Mouse (Mus musculus) stomach, embryonic 16.5 days (tissue): ENCODE measurements around the gene Tnf. TPM values are rescaled to one million over a fixed set of nuclear protein-coding genes. Genes with fewer than 3 reads are reported as not detected.

Experiments
- ATAC-seq: fragments of 200-750 bp; cut with Nextera tagmentation; 2 replicates; pipeline ENCODE4 v1.8.0; 2017; ENCODE audit warnings: moderate number of reproducible peaks, moderate TSS enrichment; ENCODE audit not compliant: insufficient read depth, low FRiP score
- H3K27ac ChIP-seq: fragments of 300-500 bp; sonication (generic); 2 replicates; pipeline ENCODE4 v1.5.1; 2014; ENCODE audit warnings: low read length
- H3K27me3 ChIP-seq: fragments of 300-500 bp; sonication (generic); 2 replicates; pipeline ENCODE4 v1.6.1; 2014; ENCODE audit warnings: low read length, control low read depth, mixed read lengths; ENCODE audit not compliant: control insufficient read depth, insufficient read depth
- H3K36me3 ChIP-seq: fragments of 300-500 bp; sonication (generic); 2 replicates; pipeline ENCODE4 v1.6.1; 2014; ENCODE audit warnings: low read length; ENCODE audit not compliant: control insufficient read depth, insufficient read depth
- H3K4me1 ChIP-seq: fragments of 300-500 bp; sonication (generic); 2 replicates; pipeline ENCODE4 v1.6.1; 2014; ENCODE audit warnings: low read length, control low read depth, mixed read lengths; ENCODE audit not compliant: control insufficient read depth, insufficient read depth
- H3K4me2 ChIP-seq: fragments of 300-500 bp; sonication (generic); 2 replicates; pipeline ENCODE4 v1.6.1; 2014; ENCODE audit warnings: low read depth, low read length, mixed read lengths
- H3K4me3 ChIP-seq: fragments of 300-500 bp; sonication (generic); replicated peaks from 2 replicates; pipeline ENCODE4 v1.5.1; 2014; ENCODE audit warnings: mild to moderate bottlenecking, low read length
- H3K9ac ChIP-seq: fragments of 300-500 bp; sonication (generic); 2 replicates; pipeline ENCODE4 v1.6.1; 2014; ENCODE audit warnings: low read length
- H3K9me3 ChIP-seq: fragments of 300-500 bp; sonication (generic); replicated peaks from 2 replicates; pipeline ENCODE4 v1.6.1; 2016; ENCODE audit warnings: low read length, control low read depth; ENCODE audit not compliant: control insufficient read depth
- WGBS: fragments of 180-500 bp; shearing (Covaris S2); extraction: QIAGEN DNeasy Blood & Tissue Kit; methylation state at CpG from one replicate; pipeline ENCODE4 v1.1.7; 2014; 5-methylcytosine and 5-hydroxymethylcytosine counted together
- polyA plus RNA-seq: library from polyadenylated mRNA; unstranded; fragments of >200 nt; fragmentation: Nextera tagmentation; extraction: Ambion mirVana; gene quantifications from 2 replicates; pipeline ENCODE4 v1.2.1, GENCODE M21; 2015

Gene Tnf
- polyA plus RNA-seq, 1 experiment from 2014 or later, result 0.32 TPM

GRCm38 (mm10) chr17:35174201-35174977 is 27.4 kb downstream of the Tnf start:
- Histone ChIP-seq H3K27ac (no peak overlapping the region), H3K4me3 (no peak overlapping the region), H3K4me2 (no peak overlapping the region), H3K9me3 (no peaks in the 10 kb centered on the region), H3K9ac (no peak overlapping the region), H3K36me3 (no peaks in the 10 kb centered on the region), H3K4me1 (no peaks in the 10 kb centered on the region), H3K27me3 (no peaks in the 10 kb centered on the region)
- ATAC-seq, result no peak
- WGBS, result 64% methylated on average over 8 of the region's 8 CpGs

- 77% methylated on average over 3 of the region's 3 CpGs for WGBS
- no peaks in the 10 kb centered on the region for H3K9me3 ChIP-seq
- ATAC-seq, result no peak
- no peak overlapping the region for H3K4me3 ChIP-seq
- H3K4me1 ChIP-seq, result no peaks in the 10 kb centered on the region
- no peaks in the 10 kb centered on the region for H3K27me3 ChIP-seq
- H3K27ac ChIP-seq, result no peak overlapping the region
- no peaks in the 10 kb centered on the region for H3K36me3 ChIP-seq
- H3K4me2 ChIP-seq, result no peak overlapping the region
- H3K9ac ChIP-seq, result no peak overlapping the region
Observed at GRCm38 (mm10) chr17:35173329-35173728, 28.5 kb downstream of the Tnf start.

- no peaks in the 10 kb centered on the region for H3K9me3 ChIP-seq
- H3K9ac ChIP-seq, result no peak overlapping the region
- H3K36me3 ChIP-seq, result no peaks in the 10 kb centered on the region
- H3K4me3 ChIP-seq, result no peak overlapping the region
- ATAC-seq, result no peak
- H3K4me2 ChIP-seq, result no peak overlapping the region
- WGBS, result 61% methylated on average over 11 of the region's 11 CpGs
- H3K27me3 ChIP-seq, result no peaks in the 10 kb centered on the region
- no peak overlapping the region for H3K27ac ChIP-seq
- H3K4me1 ChIP-seq, result no peaks in the 10 kb centered on the region
Observed at GRCm38 (mm10) chr17:35172445-35173234, 29.2 kb downstream of the Tnf start.

- Histone ChIP-seq H3K9me3 (no peaks in the 10 kb centered on the region), H3K36me3 (no peaks in the 10 kb centered on the region), H3K4me2 (no peak overlapping the region), H3K27ac (no peak overlapping the region), H3K4me3 (no peak overlapping the region), H3K27me3 (no peaks in the 10 kb centered on the region), H3K4me1 (peaks cover 11% of the 10 kb centered on the region), H3K9ac (no peak overlapping the region)
- 4% methylated on average over 4 of the region's 4 CpGs for WGBS
- no peak for ATAC-seq
Observed at GRCm38 (mm10) chr17:35168541-35169207, 33.1 kb downstream of the Tnf start.

- no peak overlapping the region for H3K4me3 ChIP-seq
- peaks cover 16% of the 10 kb centered on the region for H3K4me1 ChIP-seq
- 84% methylated on average over 7 of the region's 7 CpGs for WGBS
Observed at GRCm38 (mm10) chr17:35167794-35168193, 34.0 kb downstream of the Tnf start.

GRCm38 (mm10) chr17:35166352-35167035 is 35.3 kb downstream of the Tnf start:
- H3K4me2 ChIP-seq, result peak overlapping the region; percentile 95
- no peaks in the 10 kb centered on the region for H3K9me3 ChIP-seq
- 0 out of 2 replicates have a peak, but pooled peaks cover 3% of the 10 kb centered on the region for H3K36me3 ChIP-seq
- no peak for ATAC-seq
- H3K4me3 ChIP-seq, result no peak overlapping the region
- 68% methylated on average over 8 of the region's 8 CpGs for WGBS
- H3K27ac ChIP-seq, result 0 out of 2 replicates have a peak overlapping the region, but pooled peaks have one; percentile 96
- H3K9ac ChIP-seq, result no peak overlapping the region
- H3K4me1 ChIP-seq, result peaks cover 25% of the 10 kb centered on the region
- no peaks in the 10 kb centered on the region for H3K27me3 ChIP-seq

More at GRCm38 (mm10) chr17:35167794-35168193, 34.0 kb downstream of the Tnf start:
- ATAC-seq, result no peak
- H3K27ac ChIP-seq, result no peak overlapping the region
- H3K9ac ChIP-seq, result no peak overlapping the region
- no peak overlapping the region for H3K4me2 ChIP-seq
- no peaks in the 10 kb centered on the region for H3K9me3 ChIP-seq
- no peaks in the 10 kb centered on the region for H3K27me3 ChIP-seq
- no peaks in the 10 kb centered on the region for H3K36me3 ChIP-seq

- Histone ChIP-seq H3K9ac (peak overlapping the region; percentile 71), H3K4me3 (peak overlapping the region; percentile 99), H3K9me3 (no peaks in the 10 kb centered on the region), H3K4me2 (peak overlapping the region; percentile 95), H3K27ac (peak overlapping the region; percentile 96), H3K36me3 (peaks cover 12% of the 10 kb centered on the region; the same call in 1 of the 2 replicates), H3K4me1 (peaks cover 25% of the 10 kb centered on the region), H3K27me3 (no peaks in the 10 kb centered on the region)
- 19% methylated on average over 12 of the region's 12 CpGs for WGBS
- ATAC-seq, result no peak
Observed at GRCm38 (mm10) chr17:35165451-35166155, 36.2 kb downstream of the Tnf start.
